Mouse (Mus musculus) Patski (cell line): ENCODE measurements around the gene Ubr1. TPM values are rescaled to one million over a fixed set of nuclear protein-coding genes. Genes with fewer than 3 reads are reported as not detected.

Source experiments
- ATAC-seq: fragments of 100-300 bp; one replicate; pipeline ENCODE4 v1.8.0; 2021
- CTCF ChIA-PET: fragments of 350-600 bp; sonication (Branson Sonifier 250); formaldehyde crosslinking; loops from one replicate; lab custom pipeline; 2022; ENCODE audit warnings: inconsistent platforms; lab: Charles Lee
- POLR2A ChIA-PET: fragments of 350-600 bp; sonication (Branson Sonifier 250); formaldehyde crosslinking; loops from one replicate; lab custom pipeline; 2022; ENCODE audit warnings: antibody characterized with exemption, inconsistent platforms; lab: Charles Lee
- DNase-seq: peaks from one replicate; pipeline ENCODE4 v3.0.0-alpha.2; 2011; ENCODE audit warnings: low read depth, low spot score
- H3K27me3 ChIP-seq: fragments of 371-371 bp; one replicate; pipeline ENCODE4 v1.5.1; 2021
- CTCF ChIP-seq: fragments of 100-300 bp; IDR thresholded peaks from one replicate; pipeline ENCODE4 v1.5.1; 2021
- in situ Hi-C: fragments of 300-500 bp; cut with MboI; formaldehyde crosslinking; loops from 3 replicates; pipeline ENCODE4 v1.11.1; 2018; ENCODE audit warnings: low pct_unique_long_range_greater_than_20kb, mixed read lengths
- polyA plus RNA-seq: library from polyadenylated mRNA; unstranded; gene quantifications from one replicate; pipeline ENCODE4 v1.2.3, GENCODE M21; 2021

Ubr1 gene
- polyA plus RNA-seq, result 23.0 TPM

- ChIA-PET CTCF (no interaction called here), POLR2A (no interaction called here)
- ATAC-seq (peak; percentile 78), DNase-seq (no peak)
- no peaks in the 10 kb centered on the region for H3K27me3 ChIP-seq
- in situ Hi-C loops, result no loop called here
- TF ChIP-seq CTCF, result no peak
Observed at GRCm38 (mm10) chr2:120970559-120971080, at the start of gene Ubr1. TSS of gene Ubr1 (minus strand) at chr2:120970715.

DNA sequence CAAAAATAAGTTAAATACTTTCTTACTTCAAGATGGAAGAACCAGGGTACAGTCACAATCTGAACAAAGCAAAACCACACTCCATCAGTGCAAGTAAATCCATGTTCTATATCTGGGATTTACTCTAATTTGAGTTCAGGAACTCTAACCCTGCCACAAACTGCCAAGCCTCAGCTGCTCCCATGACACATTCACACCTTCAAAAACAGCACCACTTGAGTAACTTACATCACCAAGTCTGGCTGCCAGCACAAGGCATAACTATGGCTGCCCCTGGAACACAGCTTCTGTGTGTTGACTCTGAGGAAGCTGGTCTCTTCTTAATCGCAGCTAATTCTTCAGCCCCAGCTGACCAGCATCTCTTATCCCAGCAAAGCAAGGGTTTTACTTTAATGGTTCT, 46.6 kb upstream of the Ubr1 start:
- ChIA-PET CTCF (no interaction called here), POLR2A (no interaction called here)
- in situ Hi-C loops, result no loop called here
- TF ChIP-seq CTCF, result no peak
- no peaks in the 10 kb centered on the region for H3K27me3 ChIP-seq
- DNase-seq (no peak), ATAC-seq (no peak)

- no peak for TF ChIP-seq CTCF
- H3K27me3 ChIP-seq, result no peaks in the 10 kb centered on the region
- POLR2A ChIA-PET, result no interaction called here
- ATAC-seq, result no peak
- no peak for DNase-seq
- CTCF ChIA-PET, result no interaction called here
- in situ Hi-C loops, result no loop called here
Observed at GRCm38 (mm10) chr2:121016226-121016625, 45.7 kb upstream of the Ubr1 start.

- no peaks in the 10 kb centered on the region for H3K27me3 ChIP-seq
- ChIA-PET CTCF (no interaction called here), POLR2A (no interaction called here)
- no peak for TF ChIP-seq CTCF
- DNase-seq (no peak), ATAC-seq (no peak)
- in situ Hi-C loops, result no loop called here
Observed at GRCm38 (mm10) chr2:121015507-121015906, 45.0 kb upstream of the Ubr1 start.

GRCm38 (mm10) chr2:121012676-121013075, 42.2 kb upstream of the Ubr1 start:
- no peak for TF ChIP-seq CTCF
- DNase-seq (no peak), ATAC-seq (no peak)
- CTCF ChIA-PET, result no interaction called here
- H3K27me3 ChIP-seq, result no peaks in the 10 kb centered on the region
- POLR2A ChIA-PET, result no interaction called here
- in situ Hi-C loops, result no loop called here

GRCm38 (mm10) chr2:121009071-121009677, 38.7 kb upstream of the Ubr1 start:
- POLR2A ChIA-PET, result no interaction called here
- CTCF ChIA-PET, result no interaction called here
- in situ Hi-C loops, result no loop called here
- no peak for TF ChIP-seq CTCF
- DNase-seq (no peak), ATAC-seq (no peak)
- no peaks in the 10 kb centered on the region for H3K27me3 ChIP-seq

GRCm38 (mm10) chr2:121008664-121009007, 38.1 kb upstream of the Ubr1 start:
- ATAC-seq (peak; percentile 22), DNase-seq (no peak)
- CTCF ChIA-PET, result no interaction called here
- no peak for TF ChIP-seq CTCF
- in situ Hi-C loops, result no loop called here
- no peaks in the 10 kb centered on the region for H3K27me3 ChIP-seq
- POLR2A ChIA-PET, result no interaction called here

DNA sequence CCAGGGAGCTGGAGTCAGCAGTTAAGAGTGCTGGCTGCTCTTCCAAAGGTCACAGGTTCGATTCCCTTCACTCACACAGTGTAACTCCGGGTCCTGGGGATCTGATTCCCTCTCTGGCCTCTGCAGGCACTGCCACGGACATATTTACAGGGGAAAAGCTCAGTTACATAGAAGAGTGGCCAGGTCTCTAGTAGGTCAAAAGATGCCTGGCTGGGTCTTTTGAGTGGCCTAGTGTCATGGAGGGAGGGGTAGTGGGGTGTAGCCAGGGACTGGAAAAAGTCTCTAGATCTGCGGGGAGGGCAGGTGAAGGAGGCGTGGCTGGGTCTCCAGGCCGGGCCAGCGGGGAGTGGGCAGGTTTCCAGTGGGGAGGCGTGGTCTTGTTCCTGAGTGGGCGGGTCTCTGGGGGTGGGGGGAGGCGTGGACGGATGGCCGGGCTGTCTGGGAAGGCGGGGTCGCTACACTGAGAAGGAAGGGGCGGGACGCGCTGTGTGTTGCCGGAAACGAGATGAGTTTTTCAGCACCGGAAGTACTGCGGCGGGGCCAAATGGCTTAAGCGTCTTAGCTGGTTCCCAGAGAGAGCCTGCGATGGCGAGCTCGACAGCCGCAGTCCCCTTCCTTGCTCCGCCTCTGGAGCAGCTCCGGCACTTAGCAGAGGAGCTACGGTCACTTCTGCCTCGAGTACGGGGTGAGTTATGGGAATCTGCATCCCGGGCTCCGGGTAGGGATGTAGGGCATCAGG, 37.6 kb upstream of the Ubr1 start, which contains the start of gene Ccndbp1:
TSS of gene Ccndbp1 (plus strand) at position 479 of the 739 bp plus-strand sequence.
- H3K27me3 ChIP-seq, result no peaks in the 10 kb centered on the region
- in situ Hi-C loops, result no loop called here
- no peak for TF ChIP-seq CTCF
- DNase-seq (peak; percentile 66), ATAC-seq (peak; percentile 80)
- POLR2A ChIA-PET, result no interaction called here
- CTCF ChIA-PET, result no interaction called here

- ATAC-seq, result no peak
- no peaks in the 10 kb centered on the region for H3K27me3 ChIP-seq
- in situ Hi-C loops, result no loop called here
- TF ChIP-seq CTCF, result no peak
- POLR2A ChIA-PET, result interaction anchor here (0.6 kb wide), 1 partner anchor 53 kb away, joined by 4 read pairs; no protein-coding TSS in a partner anchor
- CTCF ChIA-PET, result interaction anchor here (1.2 kb wide), 1 partner anchor 48 kb away, joined by 3 read pairs; no protein-coding TSS in a partner anchor
- no peak for DNase-seq
Observed at GRCm38 (mm10) chr2:121006986-121007385, 36.5 kb upstream of the Ubr1 start.

- H3K27me3 ChIP-seq, result no peaks in the 10 kb centered on the region
- DNase-seq, result no peak
- no peak for TF ChIP-seq CTCF
- CTCF ChIA-PET, result no interaction called here
- POLR2A ChIA-PET, result no interaction called here
- ATAC-seq, result no peak
- in situ Hi-C loops, result no loop called here
Observed at GRCm38 (mm10) chr2:121004018-121004811, 33.7 kb upstream of the Ubr1 start.
